Mouse (Mus musculus) E14TG2a.4 (cell line): ENCODE measurements at regions not wholly inside any gene's neighbourhood (a gene's known extent, or its start where the extent isn't known, plus 50 kb on each side); places are given as distances from the start of the nearest gene placed in this dataset.

Experiments used
- CTCF ChIP-seq: conservative IDR thresholded peaks from 2 replicates; pipeline ENCODE4 v1.5.1; 2014; ENCODE audit warnings: low read length
- POU5F1 ChIP-seq: IDR thresholded peaks from 2 replicates; pipeline ENCODE4 v1.6.1; 2014; ENCODE audit warnings: low read length, borderline replicate concordance

DNA sequence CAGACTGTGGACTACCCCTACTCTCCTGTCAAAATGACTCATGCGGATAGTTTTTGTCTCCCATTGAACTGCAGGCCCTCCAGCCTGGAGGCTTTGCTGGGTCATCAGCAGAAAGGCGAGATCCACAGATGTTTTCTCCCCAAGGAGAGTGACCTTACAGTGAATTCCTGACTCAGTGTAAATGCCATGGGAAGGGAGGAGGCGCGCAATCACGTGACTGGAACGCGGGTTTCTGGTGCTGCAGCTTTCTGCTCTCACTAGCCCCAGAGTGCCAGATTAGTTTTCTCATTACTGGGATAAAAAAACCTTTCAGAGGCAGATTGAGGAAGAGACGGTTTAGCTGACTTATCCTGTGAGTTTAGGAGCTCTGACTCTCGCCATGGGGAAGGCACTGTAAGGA, 275.4 kb downstream of the Glrx3 start:
- TF ChIP-seq CTCF = no peak
- TF ChIP-seq POU5F1 = no peak
